Mouse (Mus musculus) cerebellum, adult 9-11 months (tissue): ENCODE data around the gene Kctd3.

Source experiments
- DNase-seq: peaks from one replicate; pipeline ENCODE4 v3.0.0; 2022

Gene Kctd3

DNA sequence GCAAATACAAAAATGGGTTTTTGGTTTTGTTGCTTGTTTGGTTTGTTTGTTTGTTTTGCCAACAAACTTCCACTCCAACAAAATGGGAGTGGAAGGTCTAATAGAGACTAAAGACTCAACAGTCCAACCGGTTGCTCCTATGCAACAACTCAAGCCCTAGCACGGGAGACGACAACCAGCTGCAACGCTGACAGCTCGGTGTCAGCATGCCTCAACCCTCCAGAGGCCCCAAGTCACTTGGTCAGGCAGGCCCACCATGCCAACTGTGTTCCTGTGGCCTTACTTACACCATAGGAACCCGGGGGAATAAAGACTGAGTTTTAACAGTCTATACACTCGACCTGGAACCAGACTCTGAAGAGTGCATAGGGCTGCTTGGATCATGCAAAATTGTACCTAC is 815 bp downstream of the Kctd3 start:
- peak; percentile 29 for DNase-seq

DNA sequence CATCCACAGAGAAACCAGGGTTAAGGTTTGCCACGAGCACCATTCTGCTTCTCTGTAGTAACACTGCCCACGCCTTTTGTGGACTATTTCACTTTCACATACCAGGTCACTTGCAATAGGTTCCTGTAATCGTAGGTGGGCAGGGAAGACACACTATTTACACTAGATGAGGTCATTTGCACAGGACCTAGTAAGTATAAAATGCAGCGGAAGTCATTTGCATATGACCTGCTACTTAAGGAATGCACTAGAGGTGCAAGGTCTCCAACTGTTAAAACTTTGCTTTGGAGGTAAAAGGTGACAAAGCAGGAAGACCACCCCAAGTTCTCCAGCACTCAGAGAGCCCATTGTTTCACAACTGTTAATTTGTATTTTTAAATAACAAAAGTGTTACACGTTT is 1.4 kb downstream of the Kctd3 start:
- no peak for DNase-seq

DNA sequence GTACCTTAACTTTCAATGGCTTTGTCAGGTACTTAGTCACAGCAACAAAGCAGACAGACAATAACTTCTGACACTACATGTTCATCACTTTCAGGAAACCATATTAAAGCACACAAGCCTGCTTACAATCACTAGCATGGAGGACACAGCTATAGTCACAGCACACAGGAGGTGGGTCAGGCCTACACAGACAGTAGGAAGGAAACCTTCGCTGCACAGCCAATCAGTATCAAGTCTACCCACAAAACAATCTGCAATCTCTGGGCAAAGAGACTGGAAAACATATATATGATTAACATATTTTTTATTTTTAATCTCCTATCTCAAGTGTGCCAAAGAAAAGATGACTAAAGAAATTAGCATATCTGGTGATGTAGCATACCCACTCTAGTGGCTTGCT is 2.9 kb downstream of the Kctd3 start:
- DNase-seq, result no peak

DNA sequence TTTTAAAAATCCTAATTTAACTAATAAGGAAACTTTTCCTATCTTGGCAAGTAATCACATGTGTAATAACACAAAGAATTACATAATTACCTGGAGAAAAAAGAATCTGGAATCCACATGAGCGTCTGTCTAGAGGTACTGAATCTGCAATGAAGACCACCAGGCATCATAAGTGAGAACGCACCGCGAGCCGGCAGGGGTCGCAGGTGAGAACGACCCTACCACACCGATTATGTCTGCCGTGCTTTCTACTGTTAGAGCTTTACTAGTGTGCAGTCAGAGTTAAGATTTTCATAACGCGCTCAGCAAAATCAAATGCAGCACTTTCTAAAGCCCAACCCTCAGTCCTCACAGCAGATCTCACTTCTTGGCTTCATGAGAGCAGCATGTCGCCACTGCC is 5.8 kb downstream of the Kctd3 start:
- DNase-seq, result no peak

DNA sequence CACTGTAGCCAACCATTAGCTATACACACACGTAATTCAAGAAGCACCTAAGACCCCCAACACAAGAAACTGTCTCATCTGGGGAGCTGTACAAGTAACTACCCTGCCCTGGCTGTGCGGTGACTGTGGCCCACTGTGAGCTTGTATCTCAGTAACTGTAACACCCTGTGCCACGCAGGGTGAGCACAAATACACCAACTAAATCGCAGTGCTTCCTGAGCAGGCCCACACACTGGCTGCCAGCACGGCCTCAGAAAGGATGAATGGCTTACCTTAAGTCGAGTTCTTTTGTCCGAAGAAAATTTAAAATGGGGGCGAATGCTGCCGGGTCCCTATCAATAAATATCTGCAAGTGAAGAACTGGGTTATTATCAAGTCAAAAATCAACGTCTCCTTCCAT is 7.7 kb downstream of the Kctd3 start:
- no peak for DNase-seq

DNA sequence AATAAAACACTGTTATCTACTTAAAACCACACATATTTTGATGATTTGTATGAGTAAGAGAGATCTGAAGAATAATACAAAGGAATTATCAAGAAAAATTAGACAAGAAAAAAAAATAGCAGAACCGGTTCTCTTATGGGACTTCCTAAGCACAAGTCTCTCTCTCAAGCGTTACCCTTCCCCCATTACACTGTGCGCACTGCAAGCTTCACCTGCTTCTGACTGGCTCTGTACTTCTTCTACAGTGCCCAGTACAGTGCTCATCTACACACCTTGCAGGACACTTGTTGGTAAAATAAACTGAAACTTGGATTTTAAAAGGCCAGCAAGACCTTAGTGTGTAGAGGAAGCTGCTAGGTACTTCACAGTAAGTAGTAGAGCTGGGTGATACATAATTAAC is 9.7 kb downstream of the Kctd3 start:
- DNase-seq, result no peak

DNA sequence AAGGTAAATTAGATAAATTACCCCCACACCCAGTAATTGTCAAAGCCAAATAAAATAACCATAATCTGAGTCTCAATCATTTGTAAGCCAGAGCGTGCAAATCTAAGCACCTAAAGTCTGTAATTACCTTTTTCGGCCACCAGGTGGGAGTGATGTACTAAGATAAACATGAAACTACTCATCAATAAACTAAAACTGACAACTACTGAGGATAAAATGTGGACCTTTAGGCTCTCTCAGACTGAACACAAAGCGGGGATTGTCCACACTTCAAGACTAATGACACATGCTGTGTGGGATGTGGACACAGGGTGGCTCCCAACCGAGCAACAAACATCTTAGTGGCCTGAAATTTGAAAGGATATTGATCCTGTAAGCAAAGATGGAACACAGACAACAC is 14.4 kb downstream of the Kctd3 start:
- peak; percentile 22 for DNase-seq

DNA sequence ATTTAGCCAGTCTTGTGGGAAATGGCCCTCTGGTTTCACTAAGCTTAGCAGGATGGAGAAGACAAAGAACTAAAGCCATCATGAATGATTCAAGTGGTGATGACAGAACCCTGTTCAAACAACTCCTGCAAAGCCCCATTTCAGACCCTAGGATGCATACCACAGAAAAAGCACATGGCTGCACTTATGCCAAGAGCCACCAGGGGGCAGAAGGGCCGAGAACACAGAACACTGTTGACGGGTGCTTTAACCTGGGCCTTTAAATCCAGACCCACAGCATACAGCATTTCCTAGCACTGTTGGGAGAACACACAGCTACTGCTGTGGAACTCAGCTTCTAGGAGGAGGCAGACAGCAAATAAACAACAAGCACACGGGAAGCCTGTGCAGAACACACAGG is 27.6 kb downstream of the Kctd3 start:
- peak; percentile 31 for DNase-seq

DNA sequence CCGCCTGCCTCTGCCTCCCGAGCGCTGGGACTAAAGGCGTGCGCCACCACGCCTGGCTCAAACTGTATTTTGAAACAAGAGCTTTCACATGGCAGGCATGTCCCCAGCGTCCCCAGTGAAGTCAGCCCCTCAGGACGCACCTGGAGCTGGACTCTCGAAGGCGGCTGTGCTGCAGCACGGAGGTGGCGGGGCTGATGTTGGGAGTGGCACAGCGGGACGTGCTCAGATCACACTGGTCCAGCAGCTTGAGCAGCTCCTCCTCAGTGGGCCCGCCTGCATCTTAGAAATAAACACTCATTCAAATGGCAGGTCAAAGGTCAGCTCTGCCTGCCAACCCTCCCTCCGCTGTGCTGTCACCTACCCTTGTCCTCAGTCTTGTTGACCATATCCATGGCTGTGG is 33.7 kb downstream of the Kctd3 start:
- DNase-seq, result no peak

DNA sequence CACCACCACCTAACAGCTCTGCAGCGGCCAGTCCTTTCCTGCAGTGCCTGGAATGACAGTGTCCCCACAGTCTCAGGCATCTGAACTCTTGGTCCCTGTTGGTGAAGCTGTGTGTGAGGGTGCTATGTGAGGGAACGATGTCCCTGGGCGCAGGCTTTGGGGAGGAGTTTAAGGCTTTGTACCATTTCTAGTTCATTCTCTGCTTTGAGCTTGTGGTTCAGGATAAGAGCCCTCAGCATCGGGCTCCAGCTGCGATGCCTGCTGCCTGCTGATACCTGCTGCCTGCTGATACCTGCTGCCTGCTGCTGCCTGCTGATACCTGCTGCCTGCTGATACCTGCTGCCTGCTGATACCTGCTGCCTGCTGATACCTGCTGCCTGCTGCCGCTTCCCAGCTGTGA is 34.6 kb downstream of the Kctd3 start:
- DNase-seq, result no peak

DNA sequence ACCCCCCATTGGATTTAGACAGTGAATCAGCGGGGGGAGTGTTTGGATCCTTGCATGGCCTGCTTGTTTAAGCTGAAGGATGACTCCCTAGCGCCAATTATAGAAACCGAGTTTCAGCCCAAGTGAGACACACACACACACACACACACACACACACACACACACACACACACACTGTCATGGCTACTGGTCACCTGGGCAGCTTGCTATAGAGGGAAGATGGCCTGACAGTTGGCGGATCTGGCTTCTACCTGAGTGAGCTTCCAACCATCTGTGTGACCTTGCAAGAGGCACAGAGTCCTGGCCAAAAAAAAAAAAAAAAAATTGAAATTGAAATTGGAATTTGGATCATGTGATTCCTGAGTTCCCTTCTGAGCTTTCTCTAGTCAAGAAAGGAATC is 55.1 kb downstream of the Kctd3 start:
- DNase-seq, result peak; percentile 27

DNA sequence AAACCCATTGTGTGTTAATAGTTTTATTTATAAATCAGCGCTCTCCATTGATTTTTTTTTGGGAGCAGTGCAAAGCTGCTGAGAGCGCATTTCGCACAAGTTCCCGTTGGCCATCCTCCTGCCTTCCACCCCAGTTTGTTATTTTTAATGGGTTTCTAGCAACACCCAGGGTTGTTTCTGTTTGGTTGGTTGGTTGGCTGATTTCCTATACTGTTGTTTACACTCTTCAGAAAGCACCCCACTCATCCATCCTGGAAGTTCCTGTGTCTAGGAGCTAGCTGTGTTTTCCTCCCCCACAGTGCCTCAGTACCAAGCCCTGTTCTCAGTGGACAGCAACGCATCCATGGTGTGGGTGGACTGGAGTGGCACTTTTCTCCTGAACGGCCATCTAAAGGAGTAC is 56.5 kb downstream of the Kctd3 start:
- no peak for DNase-seq

DNA sequence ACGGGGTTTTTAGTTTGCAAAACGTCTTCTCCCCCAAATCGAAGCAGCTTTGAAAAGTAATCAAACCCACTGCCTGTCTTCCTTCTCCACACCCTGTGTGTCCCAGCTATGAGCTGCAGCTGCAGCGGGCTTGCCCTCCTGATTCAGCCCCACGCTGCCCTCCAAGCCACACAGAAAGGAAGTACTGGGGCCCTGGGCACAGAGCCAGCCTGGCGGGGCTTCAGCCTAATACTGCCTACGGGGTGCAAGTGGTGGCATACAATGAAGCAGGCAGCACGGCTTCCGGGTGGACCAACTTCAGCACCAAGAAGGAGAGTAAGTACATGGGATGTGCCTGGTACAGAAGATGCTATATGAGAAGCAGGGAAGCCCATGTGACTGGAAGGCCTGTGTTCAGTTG is 59.4 kb downstream of the Kctd3 start:
- no peak for DNase-seq

DNA sequence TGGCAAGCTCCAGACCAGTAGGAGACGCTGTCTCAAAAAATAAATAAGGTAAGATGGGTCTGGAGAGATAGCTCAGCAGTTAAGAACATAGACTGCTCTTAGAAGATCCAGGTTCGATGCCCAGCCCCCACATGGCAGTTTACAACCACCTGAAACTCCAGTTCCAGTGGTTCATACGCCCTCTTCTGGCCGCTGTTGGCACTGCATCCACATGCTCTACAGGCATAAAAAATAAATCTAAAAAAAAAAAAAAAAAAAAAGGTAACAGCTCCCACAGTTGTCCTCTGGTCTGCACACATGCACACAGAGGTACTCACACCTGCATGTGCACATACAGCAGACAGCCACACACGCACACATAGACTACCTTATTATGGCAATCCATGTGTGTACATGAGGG is 59.8 kb downstream of the Kctd3 start:
- no peak for DNase-seq

DNA sequence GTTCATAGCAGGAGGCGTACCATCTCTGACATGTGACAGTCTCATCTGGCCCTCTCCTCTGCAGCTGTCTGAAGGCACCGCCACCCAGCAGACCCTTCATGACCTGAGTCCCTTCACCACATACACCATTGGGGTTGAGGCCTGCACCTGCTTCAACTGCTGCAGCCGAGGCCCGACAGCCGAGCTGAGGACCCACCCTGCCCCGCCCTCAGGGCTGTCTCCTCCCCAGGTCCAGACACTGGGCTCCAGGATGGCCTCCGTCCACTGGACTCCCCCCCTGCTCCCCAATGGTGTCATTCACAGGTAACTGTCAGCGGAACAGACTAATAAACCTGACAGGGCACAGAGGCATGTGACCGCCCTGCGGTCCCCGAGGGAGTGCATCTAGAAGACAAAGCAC is 60.8 kb downstream of the Kctd3 start:
- no peak for DNase-seq

DNA sequence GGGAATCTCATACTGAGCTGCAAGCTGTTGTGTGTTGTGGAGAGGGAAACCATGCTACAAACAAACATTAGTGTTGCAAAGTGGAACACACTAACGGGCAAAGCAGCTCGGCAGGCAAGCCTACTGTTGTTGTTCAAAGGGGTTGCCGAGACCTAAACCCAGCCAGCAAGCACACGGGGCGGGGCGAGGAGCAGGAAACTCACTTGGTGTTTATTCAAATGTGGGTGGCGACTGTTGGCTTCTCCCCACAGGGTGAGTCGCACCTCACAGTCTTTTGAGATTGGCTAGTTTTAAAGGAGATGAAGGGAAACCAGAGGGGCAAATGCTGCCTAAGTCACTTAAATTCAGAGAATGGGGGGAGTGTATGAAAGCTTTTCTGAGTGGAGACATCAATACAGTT is 62.3 kb downstream of the Kctd3 start:
- DNase-seq, result no peak

DNA sequence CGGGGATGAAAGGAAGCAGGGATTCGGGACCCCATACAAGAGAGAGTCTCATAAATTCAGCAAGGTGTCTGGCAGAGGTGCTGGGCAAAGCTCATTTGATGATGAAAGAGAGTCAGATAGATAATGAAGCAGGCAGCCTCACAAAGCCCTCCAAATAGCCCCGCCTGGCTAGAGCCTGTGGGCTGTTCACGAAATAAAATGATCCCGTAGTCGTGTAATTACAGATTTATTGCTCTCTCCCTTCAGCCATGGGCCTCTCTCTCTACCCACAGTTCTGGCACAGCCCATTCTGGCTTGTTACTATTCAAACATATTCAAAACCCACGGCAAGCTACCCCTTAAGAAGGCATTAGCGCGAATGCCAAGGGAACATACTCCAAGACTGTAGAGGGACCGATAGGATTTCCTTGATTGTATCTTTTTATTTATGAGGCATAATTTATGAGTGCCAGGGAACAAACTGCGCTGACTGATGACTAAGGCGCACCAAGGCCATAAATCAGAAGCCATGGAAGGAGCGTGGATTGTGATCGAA is 70.3 kb downstream of the Kctd3 start:
- no peak for DNase-seq
